ENCODE assay signal across 8 mouse cellular contexts in genomic region chr11:95126272-95127245, GRCm38 (mm10). TPM values are rescaled to one million over a fixed set of nuclear protein-coding genes. Genes with fewer than 3 reads are reported as not detected.
A peak's percentile ranks its signal among the peaks of the same experiment; 100 is the strongest.
DNase-seq lines count a peak whose midpoint lies in the region; ATAC-seq lines count a peak whose summit lies in the region.

No protein-coding gene starts in this region.

- no peaks in the 10 kb centered on the region for H3K9me3 ChIP-seq in lung, embryonic 15.5 days
- no peaks in the 10 kb centered on the region for H3K9me3 ChIP-seq in hindbrain, embryonic 14.5 days (ENCODE audit: control insufficient read depth, low read length)
- H3K9me3 ChIP-seq in midbrain, embryonic 16.5 days (replicated peaks; ENCODE audit: control insufficient read depth, low read length, poor library complexity, severe bottlenecking): no peaks in the 10 kb centered on the region

- H3K4me2 ChIP-seq in lung, embryonic 15.5 days: peak overlapping the region; percentile 46
- peak overlapping the region; percentile 39 for H3K4me2 ChIP-seq in hindbrain, embryonic 14.5 days (replicated peaks)
- peak overlapping the region; percentile 44 for H3K4me2 ChIP-seq in midbrain, embryonic 16.5 days (ENCODE audit: low read length)

- H3K27me3 ChIP-seq in lung, embryonic 15.5 days: peaks cover 52% of the 10 kb centered on the region
- peaks cover 54% of the 10 kb centered on the region for H3K27me3 ChIP-seq in hindbrain, embryonic 14.5 days (ENCODE audit: control insufficient read depth, insufficient read depth, low read length)
- H3K27me3 ChIP-seq in midbrain, embryonic 16.5 days (ENCODE audit: control insufficient read depth, insufficient read depth, low read depth, low read length): peaks cover 40% of the 10 kb centered on the region

- H3K27ac ChIP-seq in lung, embryonic 15.5 days: peak overlapping the region; percentile 64; the same call in 1 of the 2 replicates
- H3K27ac ChIP-seq in hindbrain, embryonic 14.5 days: no peak overlapping the region
- H3K27ac ChIP-seq in midbrain, embryonic 16.5 days (ENCODE audit: low read length): no peak overlapping the region

- under 1% methylated on average over 20 of the region's 20 CpGs for WGBS in lung, embryonic 15.5 days
- 3% methylated on average over 18 of the region's 20 CpGs for WGBS in hindbrain, embryonic 14.5 days
- 3% methylated on average over 20 of the region's 20 CpGs for WGBS in midbrain, embryonic 16.5 days

- no peak overlapping the region; the same call in 1 of the 2 replicates for H3K9ac ChIP-seq in lung, embryonic 15.5 days
- H3K9ac ChIP-seq in hindbrain, embryonic 14.5 days: peak overlapping the region; percentile 7; the same call in 1 of the 2 replicates
- H3K9ac ChIP-seq in midbrain, embryonic 16.5 days (ENCODE audit: low read depth, low read length): peak overlapping the region; percentile 56; the same call in 1 of the 2 replicates

- ATAC-seq in lung, embryonic 15.5 days (ENCODE audit: borderline replicate concordance, extremely low read depth, low FRiP score, low TSS enrichment): peak; percentile 49; the same call in 1 of the 2 replicates
- peak; percentile 64; the same call in 1 of the 2 replicates for ATAC-seq in hindbrain, embryonic 14.5 days (ENCODE audit: low FRiP score)
- ATAC-seq in midbrain, embryonic 16.5 days: peak; percentile 62; the same call in 1 of the 2 replicates

- H3K4me1 ChIP-seq in lung, embryonic 15.5 days: peaks cover 31% of the 10 kb centered on the region
- H3K4me1 ChIP-seq in hindbrain, embryonic 14.5 days (replicated peaks; ENCODE audit: control insufficient read depth, insufficient read depth, low read length): peaks cover 3% of the 10 kb centered on the region; the same call in 1 of the 2 replicates
- peaks cover 7% of the 10 kb centered on the region; the same call in 1 of the 2 replicates for H3K4me1 ChIP-seq in midbrain, embryonic 16.5 days (ENCODE audit: control insufficient read depth, insufficient read depth, low read length)

- H3K4me3 ChIP-seq in lung, embryonic 15.5 days: no peak overlapping the region
- H3K4me3 ChIP-seq in hindbrain, embryonic 14.5 days (replicated peaks; ENCODE audit: low read length): no peak overlapping the region
- H3K4me3 ChIP-seq in midbrain, embryonic 16.5 days (ENCODE audit: low read depth, low read length): 0 out of 2 replicates have a peak overlapping the region, but pooled peaks have one; percentile 2

- H3K36me3 ChIP-seq in lung, embryonic 15.5 days: no peaks in the 10 kb centered on the region
- no peaks in the 10 kb centered on the region for H3K36me3 ChIP-seq in hindbrain, embryonic 14.5 days (replicated peaks; ENCODE audit: control insufficient read depth, insufficient read depth)
- H3K36me3 ChIP-seq in midbrain, embryonic 16.5 days (ENCODE audit: control insufficient read depth, insufficient read depth, low read length): no peaks in the 10 kb centered on the region

- no peak for DNase-seq in lung, postnatal 25 days (ENCODE audit: low spot score)
- peak; percentile 72 for DNase-seq in embryo, embryonic 11 days
- no peak for DNase-seq in hindbrain, embryonic 14.5 days (ENCODE audit: low spot score)
- DNase-seq in spleen, adult 12 weeks (ENCODE audit: low spot score): no peak
- no peak for DNase-seq in layer of hippocampus, postnatal 10 days (ENCODE audit: low spot score in 2 of 2)
- DNase-seq in adrenal gland, postnatal 10 days: no peak

RNA-seq across cellular contexts. Expression of gene Dlx3, which starts 6.6 kb away (rescaled TPM):
- 0.23 and 0.50 TPM in 2 replicates for polyA plus RNA-seq in lung, embryonic 15.5 days (2015; fragmentation: Nextera tagmentation; extraction: Ambion mirVana)
- 0.07 and 0.27 TPM in 2 replicates for polyA plus RNA-seq in hindbrain, embryonic 14.5 days (2014; fragmentation: Nextera tagmentation; extraction: Ambion mirVana)
- polyA plus RNA-seq in midbrain, embryonic 16.5 days (2015; fragmentation: Nextera tagmentation; extraction: Ambion mirVana): 0.22 and 0.38 TPM in 2 replicates
- not detected for total RNA-seq in layer of hippocampus, postnatal 10 days (2021)
- under 1 TPM in 1 of 2 experiments, not detected in 1; 0.60 TPM for total RNA-seq in adrenal gland, postnatal 10 days (2021)

RNA-seq across cellular contexts. Expression of gene Dlx4, which starts 19.5 kb away (rescaled TPM):
- polyA plus RNA-seq in lung, embryonic 15.5 days (2015; fragmentation: Nextera tagmentation; extraction: Ambion mirVana): 0.41 and 0.45 TPM in 2 replicates
- not detected in 2 replicates for polyA plus RNA-seq in hindbrain, embryonic 14.5 days (2014; fragmentation: Nextera tagmentation; extraction: Ambion mirVana)
- polyA plus RNA-seq in midbrain, embryonic 16.5 days (2015; fragmentation: Nextera tagmentation; extraction: Ambion mirVana): 0.36 TPM in 1 of 2 replicates, not detected in the other
- total RNA-seq in layer of hippocampus, postnatal 10 days (2021): under 1 TPM in 1 of 2 experiments, not detected in 1; 0.23 TPM
- total RNA-seq in adrenal gland, postnatal 10 days (2021): under 1 TPM in 1 of 2 experiments, not detected in 1; 0.18 TPM

RNA-seq across cellular contexts. Expression of gene Itga3, which starts 50.0 kb away (rescaled TPM):
- 27.0 and 27.3 TPM in 2 replicates for polyA plus RNA-seq in lung, embryonic 15.5 days (2015; fragmentation: Nextera tagmentation; extraction: Ambion mirVana)
- polyA plus RNA-seq in hindbrain, embryonic 14.5 days (2014; fragmentation: Nextera tagmentation; extraction: Ambion mirVana): 15.6 and 16.9 TPM in 2 replicates
- polyA plus RNA-seq in midbrain, embryonic 16.5 days (2015; fragmentation: Nextera tagmentation; extraction: Ambion mirVana): 13.7 and 16.6 TPM in 2 replicates
- total RNA-seq in layer of hippocampus, postnatal 10 days (2021): 10 to 100 TPM; 16.4 to 18.9 TPM
- total RNA-seq in adrenal gland, postnatal 10 days (2021): 10 to 100 TPM; 22.4 to 26.2 TPM
